Mouse (Mus musculus) embryonic fibroblast, embryonic 13.5 days (primary cell): ENCODE measurements around the gene Lmln.

Experiments used
- CTCF ChIP-seq: IDR thresholded peaks from 2 replicates; pipeline ENCODE4 v1.5.1; 2011; ENCODE audit warnings: mild to moderate bottlenecking, control low read depth, low read length, moderate library complexity, borderline replicate concordance; ENCODE audit not compliant: insufficient read depth
- POLR2A ChIP-seq: IDR thresholded peaks from 2 replicates; pipeline ENCODE4 v1.6.1; 2011; ENCODE audit warnings: low read depth, mild to moderate bottlenecking, control low read depth, low read length, moderate library complexity

DNA sequence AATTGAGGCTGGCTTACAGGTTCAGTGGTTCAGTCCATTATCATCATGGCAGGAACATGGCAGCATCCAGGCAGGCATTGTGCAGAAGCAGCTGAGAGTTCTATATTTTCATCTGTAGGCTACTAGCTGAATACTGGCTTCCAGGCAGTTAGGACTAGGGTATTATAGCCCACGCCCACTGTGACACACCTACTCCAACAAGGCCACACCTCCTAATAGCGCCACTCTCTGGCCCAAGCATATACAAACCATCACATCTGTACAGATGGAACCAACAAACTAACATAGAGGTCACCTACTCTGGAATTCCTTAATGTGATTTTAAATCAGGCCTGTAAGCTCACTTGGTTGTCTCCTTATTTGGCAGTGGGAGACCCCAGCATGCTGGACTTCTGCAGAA, 13.6 kb upstream of the Lmln start:
- TF ChIP-seq CTCF: no peak
- TF ChIP-seq POLR2A: no peak
